Mouse (Mus musculus) neural tube, embryonic 12.5 days (tissue): ENCODE measurements around the gene 2410004B18Rik. TPM values are rescaled to one million over a fixed set of nuclear protein-coding genes. Genes with fewer than 3 reads are reported as not detected.

Experiments used
- polyA plus RNA-seq: library from polyadenylated mRNA; unstranded; fragments of >200 nt; fragmentation: Nextera tagmentation; extraction: Ambion mirVana; gene quantifications from 2 replicates; pipeline ENCODE4 v1.2.1, GENCODE M21; 2016

The 2410004B18Rik gene
- polyA plus RNA-seq, 1 experiment from 2014 or later, result 68.2 TPM

Other genes starting within 250 kb of the 2410004B18Rik start
- gene Ddah1, start 179.3 kb upstream of the 2410004B18Rik start, polyA plus RNA-seq, result 51.7 and 53.5 TPM in 2 replicates
- 48.8 and 52.1 TPM in 2 replicates for gene Bcl10, start 15.2 kb upstream of the 2410004B18Rik start, polyA plus RNA-seq
- 0.76 and 0.84 TPM in 2 replicates for gene Syde2, start 49.9 kb downstream of the 2410004B18Rik start, polyA plus RNA-seq
- 0.24 TPM in 1 of 2 replicates, not detected in the other for gene Wdr63, start 170.1 kb downstream of the 2410004B18Rik start, polyA plus RNA-seq
- 1.9 and 2.2 TPM in 2 replicates for gene Mcoln3, start 179.4 kb downstream of the 2410004B18Rik start, polyA plus RNA-seq
- 0.26 and 0.32 TPM in 2 replicates for gene Mcoln2, start 211.8 kb downstream of the 2410004B18Rik start, polyA plus RNA-seq